Mouse (Mus musculus) midbrain, embryonic 15.5 days (tissue): ENCODE measurements at regions not wholly inside any gene's neighbourhood (a gene's known extent, or its start where the extent isn't known, plus 50 kb on each side); places are given as distances from the start of the nearest gene placed in this dataset.

ENCODE experiments used
- ATAC-seq: fragments of 200-750 bp; cut with Nextera tagmentation; replicated peaks from 2 replicates; pipeline ENCODE4 v1.8.0; 2017; ENCODE audit warnings: moderate TSS enrichment
- H3K27ac ChIP-seq: fragments of 300-500 bp; sonication (generic); 2 replicates; pipeline ENCODE4 v1.5.1; 2015; ENCODE audit warnings: mild to moderate bottlenecking, inconsistent platforms
- H3K27me3 ChIP-seq: fragments of 300-500 bp; sonication (generic); replicated peaks from 2 replicates; pipeline ENCODE4 v1.6.1; 2015; ENCODE audit warnings: inconsistent platforms
- H3K36me3 ChIP-seq: fragments of 300-500 bp; sonication (generic); replicated peaks from 2 replicates; pipeline ENCODE4 v1.6.1; 2015; ENCODE audit warnings: inconsistent platforms
- H3K4me1 ChIP-seq: fragments of 300-500 bp; sonication (generic); 2 replicates; pipeline ENCODE4 v1.6.1; 2015; ENCODE audit warnings: inconsistent platforms
- H3K4me2 ChIP-seq: fragments of 300-500 bp; sonication (generic); 2 replicates; pipeline ENCODE4 v1.6.1; 2015; ENCODE audit warnings: inconsistent platforms, mild to moderate bottlenecking, moderate library complexity
- H3K4me3 ChIP-seq: fragments of 300-500 bp; sonication (generic); 2 replicates; pipeline ENCODE4 v1.5.1; 2015; ENCODE audit warnings: mild to moderate bottlenecking, inconsistent platforms
- H3K9ac ChIP-seq: fragments of 300-500 bp; sonication (generic); 2 replicates; pipeline ENCODE4 v1.6.1; 2015; ENCODE audit warnings: mild to moderate bottlenecking, inconsistent platforms
- H3K9me3 ChIP-seq: fragments of 300-500 bp; sonication (generic); 2 replicates; pipeline ENCODE4 v1.6.1; 2016; ENCODE audit warnings: inconsistent platforms
- WGBS: fragments of 180-500 bp; shearing (Covaris S2); methylation state at CpG from one replicate; pipeline ENCODE4 v1.1.7; 2015; ENCODE audit warnings: mixed read lengths; 5-methylcytosine and 5-hydroxymethylcytosine counted together

GRCm38 (mm10) chr16:7528963-7529362 lies 896.0 kb downstream of the Tmem114 start:
- 10% methylated on average over 5 of the region's 5 CpGs for WGBS
- 0 out of 2 replicates have a peak overlapping the region, but pooled peaks have one; percentile 8 for H3K4me2 ChIP-seq
- H3K4me3 ChIP-seq: no peak overlapping the region
- H3K4me1 ChIP-seq: peaks cover 17% of the 10 kb centered on the region
- H3K9me3 ChIP-seq: no peaks in the 10 kb centered on the region
- peak overlapping the region; percentile 70 for H3K27ac ChIP-seq
- no peaks in the 10 kb centered on the region for H3K27me3 ChIP-seq
- ATAC-seq: 0 out of 2 replicates have a peak, but pooled peaks have one; percentile 27
- H3K9ac ChIP-seq: no peak overlapping the region
- H3K36me3 ChIP-seq: no peaks in the 10 kb centered on the region

DNA sequence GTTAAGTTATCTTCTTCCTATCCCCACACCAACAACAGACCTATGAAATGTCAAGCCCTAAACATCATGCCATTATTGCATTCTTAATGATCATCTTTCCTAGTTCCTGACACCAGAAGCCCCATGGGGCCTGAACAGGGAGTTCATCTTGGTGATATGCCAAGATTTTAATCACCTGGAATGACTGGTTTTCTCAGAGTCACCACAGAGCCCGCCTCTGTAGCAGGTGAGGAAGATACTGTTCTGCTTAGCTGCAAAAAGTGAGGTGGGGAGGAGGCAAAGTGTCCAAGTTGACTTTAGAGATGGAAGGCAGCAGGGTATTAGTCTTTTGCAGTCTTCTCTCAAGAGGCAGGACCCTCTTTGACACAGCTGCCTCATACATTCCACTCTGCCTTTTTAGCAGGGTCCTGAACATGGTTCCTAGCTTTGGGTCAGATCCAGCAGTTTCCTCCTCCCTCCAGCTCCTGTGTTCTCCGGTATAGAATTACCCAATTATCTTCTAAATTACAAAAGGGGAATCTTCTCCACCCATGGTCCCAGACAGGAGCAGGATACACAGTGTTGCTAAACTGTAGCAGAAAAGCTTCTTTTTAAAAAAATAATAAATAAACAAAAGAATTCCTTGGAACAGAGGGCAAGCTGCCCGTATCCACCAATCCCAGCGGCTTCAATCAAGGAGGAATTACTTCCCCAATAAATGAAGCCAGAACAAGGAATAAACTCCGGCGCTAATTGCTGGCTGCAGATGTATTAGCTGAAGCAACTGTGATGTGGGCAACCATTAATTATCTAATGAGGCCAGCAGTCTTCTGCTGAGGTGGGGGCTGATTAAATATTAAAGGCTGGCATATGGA lies 896.8 kb downstream of the Tmem114 start:
- no peak overlapping the region for H3K9ac ChIP-seq
- H3K4me1 ChIP-seq: peaks cover 17% of the 10 kb centered on the region
- H3K36me3 ChIP-seq: no peaks in the 10 kb centered on the region
- no peak overlapping the region for H3K4me3 ChIP-seq
- H3K9me3 ChIP-seq: no peaks in the 10 kb centered on the region
- no peak overlapping the region; the same call in 1 of the 2 replicates for H3K4me2 ChIP-seq
- H3K27ac ChIP-seq: peak overlapping the region; percentile 70
- peak; percentile 62; the same call in 1 of the 2 replicates for ATAC-seq
- WGBS: 30% methylated on average over 6 of the region's 6 CpGs
- H3K27me3 ChIP-seq: no peaks in the 10 kb centered on the region

GRCm38 (mm10) chr16:7518711-7519110 lies 906.2 kb downstream of the Tmem114 start:
- 32% methylated on average over 2 of the region's 2 CpGs for WGBS
- Histone ChIP-seq H3K4me2 (no peak overlapping the region), H3K27me3 (no peaks in the 10 kb centered on the region), H3K4me3 (no peak overlapping the region), H3K27ac (no peak overlapping the region), H3K36me3 (no peaks in the 10 kb centered on the region), H3K4me1 (no peaks in the 10 kb centered on the region), H3K9me3 (no peaks in the 10 kb centered on the region), H3K9ac (no peak overlapping the region)
- no peak for ATAC-seq
